Mouse (Mus musculus): Measurements from ENCODE around the gene Ntpcr. TPM values are rescaled to one million over a fixed set of nuclear protein-coding genes. Genes with fewer than 3 reads are reported as not detected.

Gene Ntpcr
- polyA plus RNA-seq (2015; fragmentation: Nextera tagmentation; extraction: Ambion mirVana), result 29.8 and 32.6 TPM in 2 replicates

GRCm38 (mm10) chr8:125729746-125730145, at the start of gene Ntpcr:
Ntpcr (plus strand) TSS chr8:125729963.
- no peak within 1 kb of the TSS for H3K4me2 ChIP-seq (replicated peaks)
- ATAC-seq (ENCODE audit: low FRiP score, low read depth), result no peak

GRCm38 (mm10) chr8:125680851-125681408, 48.8 kb upstream of the Ntpcr start:
- Histone ChIP-seq H3K9ac (no peak overlapping the region), H3K4me2 (replicated peaks) (no peak overlapping the region), H3K4me1 (peaks cover 9% of the 10 kb centered on the region), H3K27ac (no peak overlapping the region), H3K36me3 (no peaks in the 10 kb centered on the region), H3K4me3 (no peak overlapping the region), H3K27me3 (no peaks in the 10 kb centered on the region), H3K9me3 (no peaks in the 10 kb centered on the region)
- no peak for ATAC-seq (ENCODE audit: low FRiP score, low read depth)
- 61% methylated on average over 8 of the region's 8 CpGs for WGBS

More at GRCm38 (mm10) chr8:125729746-125730145, at the start of gene Ntpcr:
- Histone ChIP-seq H3K36me3 (no peaks in the 10 kb centered on the region), H3K4me1 (peaks cover 36% of the 10 kb centered on the region), H3K27me3 (no peaks in the 10 kb centered on the region), H3K4me3 (no peak within 1 kb of the TSS), H3K9ac (no peak within 1 kb of the TSS), H3K27ac (no peak within 1 kb of the TSS), H3K9me3 (no peaks in the 10 kb centered on the region)
- 76% methylated on average over 7 of the region's 7 CpGs for WGBS

GRCm38 (mm10) chr8:125685216-125685760, 44.5 kb upstream of the Ntpcr start:
- H3K4me3 ChIP-seq, result no peak overlapping the region
- no peaks in the 10 kb centered on the region for H3K36me3 ChIP-seq
- no peak overlapping the region for H3K9ac ChIP-seq
- H3K27me3 ChIP-seq, result no peaks in the 10 kb centered on the region
- no peak overlapping the region for H3K4me2 ChIP-seq (replicated peaks)
- ATAC-seq (ENCODE audit: low FRiP score, low read depth), result no peak
- H3K27ac ChIP-seq, result no peak overlapping the region
- peaks cover 23% of the 10 kb centered on the region for H3K4me1 ChIP-seq
- 57% methylated on average over 6 of the region's 6 CpGs for WGBS
- no peaks in the 10 kb centered on the region for H3K9me3 ChIP-seq

- Histone ChIP-seq H3K4me3 (no peak overlapping the region), H3K9me3 (no peaks in the 10 kb centered on the region), H3K4me1 (peaks cover 23% of the 10 kb centered on the region), H3K27ac (peak overlapping the region; percentile 67), H3K27me3 (no peaks in the 10 kb centered on the region), H3K36me3 (no peaks in the 10 kb centered on the region), H3K4me2 (replicated peaks) (no peak overlapping the region), H3K9ac (no peak overlapping the region)
- peak; percentile 54; the same call in 1 of the 2 replicates for ATAC-seq (ENCODE audit: low FRiP score, low read depth)
- WGBS, result 48% methylated on average over 9 of the region's 9 CpGs
Observed at GRCm38 (mm10) chr8:125686221-125686865, 43.4 kb upstream of the Ntpcr start.

GRCm38 (mm10) chr8:125690166-125690915, 39.4 kb upstream of the Ntpcr start:
- H3K4me2 ChIP-seq (replicated peaks), result no peak overlapping the region
- ATAC-seq (ENCODE audit: low FRiP score, low read depth), result no peak
- no peak overlapping the region for H3K4me3 ChIP-seq
- no peak overlapping the region for H3K27ac ChIP-seq
- no peaks in the 10 kb centered on the region for H3K27me3 ChIP-seq
- WGBS, result 79% methylated on average over 15 of the region's 15 CpGs
- no peaks in the 10 kb centered on the region for H3K36me3 ChIP-seq
- H3K9me3 ChIP-seq, result no peaks in the 10 kb centered on the region
- peaks cover 20% of the 10 kb centered on the region for H3K4me1 ChIP-seq
- no peak overlapping the region for H3K9ac ChIP-seq

- Histone ChIP-seq H3K27ac (no peak overlapping the region), H3K4me3 (no peak overlapping the region)
- 86% methylated on average over 3 of the region's 3 CpGs for WGBS
Observed at GRCm38 (mm10) chr8:125690961-125691360, 38.8 kb upstream of the Ntpcr start.

GRCm38 (mm10) chr8:125692447-125692846, 37.3 kb upstream of the Ntpcr start:
- Histone ChIP-seq H3K4me3 (no peak overlapping the region), H3K9ac (no peak overlapping the region), H3K27ac (no peak overlapping the region), H3K4me1 (0 out of 2 replicates have a peak, but pooled peaks cover 7% of the 10 kb centered on the region), H3K36me3 (no peaks in the 10 kb centered on the region), H3K4me2 (replicated peaks) (no peak overlapping the region), H3K27me3 (no peaks in the 10 kb centered on the region), H3K9me3 (no peaks in the 10 kb centered on the region)
- no peak for ATAC-seq (ENCODE audit: low FRiP score, low read depth)
- WGBS, result 74% methylated on average over 5 of the region's 5 CpGs

More at GRCm38 (mm10) chr8:125690961-125691360, 38.8 kb upstream of the Ntpcr start:
- no peak overlapping the region for H3K4me2 ChIP-seq (replicated peaks)
- peaks cover 14% of the 10 kb centered on the region for H3K4me1 ChIP-seq
- H3K27me3 ChIP-seq, result no peaks in the 10 kb centered on the region
- no peaks in the 10 kb centered on the region for H3K9me3 ChIP-seq
- no peaks in the 10 kb centered on the region for H3K36me3 ChIP-seq
- no peak for ATAC-seq (ENCODE audit: low FRiP score, low read depth)
- H3K9ac ChIP-seq, result no peak overlapping the region

GRCm38 (mm10) chr8:125693197-125693596, 36.6 kb upstream of the Ntpcr start:
- 0 out of 2 replicates have a peak, but pooled peaks cover 7% of the 10 kb centered on the region for H3K4me1 ChIP-seq
- no peak overlapping the region for H3K27ac ChIP-seq
- 79% methylated on average over 3 of the region's 3 CpGs for WGBS
- no peaks in the 10 kb centered on the region for H3K36me3 ChIP-seq
- H3K4me3 ChIP-seq, result no peak overlapping the region
- no peaks in the 10 kb centered on the region for H3K27me3 ChIP-seq
- H3K4me2 ChIP-seq (replicated peaks), result no peak overlapping the region
- H3K9me3 ChIP-seq, result peaks cover 5% of the 10 kb centered on the region
- no peak for ATAC-seq (ENCODE audit: low FRiP score, low read depth)
- no peak overlapping the region for H3K9ac ChIP-seq

GRCm38 (mm10) chr8:125695951-125696350, 33.8 kb upstream of the Ntpcr start:
- ATAC-seq (ENCODE audit: low FRiP score, low read depth), result no peak
- no peak overlapping the region for H3K27ac ChIP-seq
- H3K9ac ChIP-seq, result no peak overlapping the region
- no peaks in the 10 kb centered on the region for H3K36me3 ChIP-seq
- no peaks in the 10 kb centered on the region for H3K27me3 ChIP-seq
- WGBS, result 72% methylated on average over 6 of the region's 6 CpGs
- H3K4me2 ChIP-seq (replicated peaks), result no peak overlapping the region
- H3K4me1 ChIP-seq, result no peaks in the 10 kb centered on the region
- peaks cover 13% of the 10 kb centered on the region for H3K9me3 ChIP-seq
- H3K4me3 ChIP-seq, result no peak overlapping the region

- ATAC-seq (ENCODE audit: low FRiP score, low read depth), result no peak
- no peak overlapping the region for H3K4me3 ChIP-seq
- no peak overlapping the region for H3K9ac ChIP-seq
- no peak overlapping the region for H3K4me2 ChIP-seq (replicated peaks)
- H3K9me3 ChIP-seq, result peaks cover 13% of the 10 kb centered on the region
- H3K36me3 ChIP-seq, result no peaks in the 10 kb centered on the region
- no peak overlapping the region for H3K27ac ChIP-seq
- WGBS, result 84% methylated on average over 6 of the region's 6 CpGs
- no peaks in the 10 kb centered on the region for H3K4me1 ChIP-seq
- H3K27me3 ChIP-seq, result no peaks in the 10 kb centered on the region
Observed at GRCm38 (mm10) chr8:125699391-125700025, 30.3 kb upstream of the Ntpcr start.

- Histone ChIP-seq H3K27ac (no peak overlapping the region), H3K4me2 (replicated peaks) (no peak overlapping the region), H3K9ac (no peak overlapping the region), H3K4me3 (no peak overlapping the region), H3K27me3 (no peaks in the 10 kb centered on the region), H3K9me3 (peaks cover 13% of the 10 kb centered on the region), H3K36me3 (no peaks in the 10 kb centered on the region), H3K4me1 (no peaks in the 10 kb centered on the region)
- WGBS, result 80% methylated on average over 7 of the region's 7 CpGs
- no peak for ATAC-seq (ENCODE audit: low FRiP score, low read depth)
Observed at GRCm38 (mm10) chr8:125700407-125700806, 29.4 kb upstream of the Ntpcr start.

Data from limb, embryonic 13.5 days (tissue).